Mouse (Mus musculus): ENCODE measurements at regions not wholly inside any gene's neighbourhood (a gene's known extent, or its start where the extent isn't known, plus 50 kb on each side); places are given as distances from the start of the nearest gene placed in this dataset.
"Not testable (repeated sequence)": the region's sequence is repeated elsewhere in the genome, so short reads cannot be mapped to it uniquely, and the experiment has no call there.

GRCm38 (mm10) chr13:99669987-99670534, 153.7 kb upstream of the Map1b start:
- Histone ChIP-seq H3K4me1 (ENCODE audit: control insufficient read depth, insufficient read depth, low read length) (peaks cover 1% of the 10 kb centered on the region; the same call in 1 of the 2 replicates), H3K27ac (ENCODE audit: insufficient read depth, low read length) (no peak overlapping the region), H3K4me3 (ENCODE audit: insufficient read depth, low read length) (no peak overlapping the region)
- TF ChIP-seq CTCF (IDR thresholded peaks at IDR 0.05; ENCODE audit: extremely low read depth, insufficient read depth, low read length) (no peak), POLR2A (IDR thresholded peaks at IDR 0.05; ENCODE audit: extremely low read depth, insufficient read depth, low read length) (no peak)

DNA sequence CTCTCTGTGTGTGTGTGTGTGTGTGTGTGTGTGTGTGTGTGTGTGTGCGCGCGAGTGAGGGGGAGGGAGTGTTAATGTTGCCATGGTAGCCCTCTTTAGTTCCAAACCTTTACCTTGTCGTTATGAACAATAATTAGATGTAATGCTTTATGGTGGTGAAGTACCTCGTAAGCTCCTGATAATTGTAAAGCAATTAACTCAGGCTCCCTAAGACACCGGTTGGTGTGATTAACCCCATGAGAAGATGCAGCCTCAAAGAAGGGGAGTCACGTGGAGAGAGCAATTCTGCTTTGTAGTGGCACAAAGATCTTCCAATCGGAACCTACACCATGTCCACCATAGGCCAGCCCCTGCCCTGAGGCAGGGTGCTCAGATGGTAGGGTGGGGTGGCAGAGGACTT, 152.3 kb upstream of the Map1b start:
- Histone ChIP-seq H3K27ac (ENCODE audit: insufficient read depth, low read length) (no peak overlapping the region), H3K4me1 (ENCODE audit: control insufficient read depth, insufficient read depth, low read length) (peaks cover 1% of the 10 kb centered on the region; the same call in 1 of the 2 replicates), H3K4me3 (ENCODE audit: insufficient read depth, low read length) (no peak overlapping the region)
- no peak for TF ChIP-seq POLR2A (IDR thresholded peaks at IDR 0.05; ENCODE audit: extremely low read depth, insufficient read depth, low read length)
- no peak for TF ChIP-seq CTCF (IDR thresholded peaks at IDR 0.05; ENCODE audit: extremely low read depth, insufficient read depth, low read length)

DNA sequence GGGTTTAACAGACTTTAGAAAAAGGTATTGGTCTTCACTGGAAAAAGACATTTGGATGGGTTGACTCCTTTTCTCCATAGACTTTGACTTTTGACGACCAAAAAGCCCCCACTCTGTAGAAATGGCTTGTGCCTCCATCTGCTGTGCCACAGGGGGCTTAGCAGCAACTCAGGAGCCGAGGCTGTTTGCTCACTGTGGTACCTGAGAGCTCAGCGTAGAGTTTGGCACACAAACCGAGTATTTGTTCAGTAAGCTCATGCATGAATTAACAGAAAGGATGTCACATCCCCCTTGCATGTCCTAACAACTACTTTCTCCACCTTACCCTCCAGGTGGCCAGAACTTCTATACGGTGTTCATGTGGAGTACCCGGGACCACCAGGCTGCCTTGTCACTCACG, 149.7 kb upstream of the Map1b start:
- Histone ChIP-seq H3K27ac (ENCODE audit: insufficient read depth, low read length) (no peak overlapping the region), H3K4me3 (ENCODE audit: insufficient read depth, low read length) (no peak overlapping the region), H3K4me1 (ENCODE audit: control insufficient read depth, insufficient read depth, low read length) (peaks cover 1% of the 10 kb centered on the region; the same call in 1 of the 2 replicates)
- TF ChIP-seq POLR2A (IDR thresholded peaks at IDR 0.05; ENCODE audit: extremely low read depth, insufficient read depth, low read length) (no peak), CTCF (IDR thresholded peaks at IDR 0.05; ENCODE audit: extremely low read depth, insufficient read depth, low read length) (no peak)

- H3K4me1 ChIP-seq (ENCODE audit: control insufficient read depth, insufficient read depth, low read length); H3K27ac ChIP-seq (ENCODE audit: insufficient read depth, low read length): not testable (repeated sequence)
These were observed 147.1 kb upstream of the Map1b start for GRCm38 (mm10) chr13:99663422-99663821.

GRCm38 (mm10) chr13:99647661-99648204, 131.4 kb upstream of the Map1b start:
- no peak overlapping the region for H3K4me3 ChIP-seq (ENCODE audit: insufficient read depth, low read length)
- H3K4me1 ChIP-seq (ENCODE audit: control insufficient read depth, insufficient read depth, low read length): peaks cover 2% of the 10 kb centered on the region; the same call in 1 of the 2 replicates
- TF ChIP-seq POLR2A (IDR thresholded peaks at IDR 0.05; ENCODE audit: extremely low read depth, insufficient read depth, low read length) (no peak), CTCF (IDR thresholded peaks at IDR 0.05; ENCODE audit: extremely low read depth, insufficient read depth, low read length) (no peak)
- H3K27ac ChIP-seq (ENCODE audit: insufficient read depth, low read length): no peak overlapping the region

More at GRCm38 (mm10) chr13:99663422-99663821, 147.1 kb upstream of the Map1b start:
- not testable (repeated sequence) for H3K4me3 ChIP-seq (ENCODE audit: insufficient read depth, low read length)

- TF ChIP-seq POLR2A (IDR thresholded peaks at IDR 0.05; ENCODE audit: extremely low read depth, insufficient read depth, low read length) (no peak), CTCF (IDR thresholded peaks at IDR 0.05; ENCODE audit: extremely low read depth, insufficient read depth, low read length) (no peak)
- no peak overlapping the region for H3K4me3 ChIP-seq (ENCODE audit: insufficient read depth, low read length)
- 0 out of 2 replicates have a peak, but pooled peaks cover 2% of the 10 kb centered on the region for H3K4me1 ChIP-seq (ENCODE audit: control insufficient read depth, insufficient read depth, low read length)
- H3K27ac ChIP-seq (ENCODE audit: insufficient read depth, low read length): no peak overlapping the region
These were observed 128.4 kb upstream of the Map1b start for GRCm38 (mm10) chr13:99644771-99645170.

DNA sequence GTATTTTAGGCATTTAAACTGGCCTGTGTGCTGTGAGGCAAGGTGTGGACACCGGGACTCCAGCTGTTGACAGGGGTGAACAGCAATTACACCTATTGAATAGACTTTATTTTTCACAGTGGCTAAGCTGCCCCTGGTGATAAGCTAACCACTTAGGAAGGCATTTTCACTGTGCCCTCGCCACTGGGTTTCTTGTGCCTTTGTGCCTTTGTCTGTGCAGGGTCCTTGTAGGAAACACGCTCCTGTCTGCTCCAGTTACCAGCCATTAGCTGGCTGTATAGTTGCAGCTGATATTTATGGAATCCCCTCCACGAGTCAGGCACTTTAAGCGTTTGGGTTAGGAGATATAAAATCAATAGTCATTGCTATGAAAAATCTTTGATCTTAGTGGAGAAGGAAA, 126.5 kb upstream of the Map1b start:
- H3K4me1 ChIP-seq (ENCODE audit: control insufficient read depth, insufficient read depth, low read length): 0 out of 2 replicates have a peak, but pooled peaks cover 2% of the 10 kb centered on the region
- no peak for TF ChIP-seq CTCF (IDR thresholded peaks at IDR 0.05; ENCODE audit: extremely low read depth, insufficient read depth, low read length)
- no peak overlapping the region for H3K27ac ChIP-seq (ENCODE audit: insufficient read depth, low read length)
- H3K4me3 ChIP-seq (ENCODE audit: insufficient read depth, low read length): no peak overlapping the region

DNA sequence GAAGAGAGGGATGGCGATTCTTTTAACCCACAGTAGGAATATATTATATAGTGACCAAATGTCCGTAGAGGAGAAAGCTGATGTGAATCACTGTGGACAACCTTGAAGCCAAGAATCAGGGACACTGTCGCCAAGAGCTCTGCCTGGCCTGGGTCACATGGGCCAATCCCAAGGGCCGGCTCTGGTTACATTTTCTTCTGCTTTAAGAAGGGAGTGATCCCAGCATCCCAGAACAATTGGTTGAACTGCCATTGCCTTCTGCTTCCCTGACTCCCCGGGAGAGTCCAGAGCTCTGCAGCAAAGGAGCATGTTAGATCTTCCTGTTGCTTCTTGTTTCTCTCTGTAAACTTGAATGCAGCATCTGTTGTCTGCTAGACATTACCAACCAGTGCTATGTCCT, 126.0 kb upstream of the Map1b start:
- Histone ChIP-seq H3K27ac (ENCODE audit: insufficient read depth, low read length) (no peak overlapping the region), H3K4me3 (ENCODE audit: insufficient read depth, low read length) (no peak overlapping the region), H3K4me1 (ENCODE audit: control insufficient read depth, insufficient read depth, low read length) (0 out of 2 replicates have a peak, but pooled peaks cover 2% of the 10 kb centered on the region)
- TF ChIP-seq POLR2A (IDR thresholded peaks at IDR 0.05; ENCODE audit: extremely low read depth, insufficient read depth, low read length) (no peak), CTCF (IDR thresholded peaks at IDR 0.05; ENCODE audit: extremely low read depth, insufficient read depth, low read length) (no peak)

DNA sequence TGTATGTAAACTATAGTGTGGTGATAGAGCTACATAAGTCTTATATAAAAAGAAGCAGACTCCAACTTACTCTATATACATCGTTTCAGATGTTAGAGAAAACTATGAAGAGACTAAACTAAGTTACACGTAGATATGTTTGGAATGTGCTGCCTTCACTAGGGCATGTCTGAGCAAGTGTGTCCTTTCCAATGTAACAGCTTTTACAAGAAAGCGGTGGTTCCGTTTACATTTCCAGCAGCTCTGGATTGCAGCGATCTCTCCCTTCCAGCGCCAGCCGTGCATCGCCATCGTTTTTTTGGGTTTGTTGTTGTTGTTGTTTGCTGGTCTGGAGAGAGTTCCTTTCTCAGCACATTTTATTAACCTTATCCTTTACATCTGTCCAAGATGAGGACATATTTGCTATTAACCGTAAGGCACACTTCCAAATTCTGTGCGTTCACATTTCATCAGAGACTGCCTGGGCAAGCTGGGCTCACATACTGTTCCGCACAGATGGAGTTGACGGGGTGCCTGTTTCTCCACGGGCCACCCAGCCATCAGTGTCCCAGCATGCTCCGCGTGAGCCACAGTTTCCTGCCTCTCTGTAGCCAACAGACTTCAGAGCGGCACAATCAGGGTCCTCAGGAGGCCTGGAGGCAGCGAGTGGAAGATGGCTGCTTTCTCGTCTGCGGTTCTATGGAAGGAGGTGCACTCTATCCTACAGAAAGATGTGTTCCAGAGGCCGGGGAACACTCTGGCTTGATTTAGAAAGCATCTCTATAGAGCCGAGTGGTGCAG, 125.2 kb upstream of the Map1b start:
- no peak overlapping the region for H3K27ac ChIP-seq (ENCODE audit: insufficient read depth, low read length)
- TF ChIP-seq POLR2A (IDR thresholded peaks at IDR 0.05; ENCODE audit: extremely low read depth, insufficient read depth, low read length): no peak
- no peak for TF ChIP-seq CTCF (IDR thresholded peaks at IDR 0.05; ENCODE audit: extremely low read depth, insufficient read depth, low read length)
- 0 out of 2 replicates have a peak, but pooled peaks cover 2% of the 10 kb centered on the region for H3K4me1 ChIP-seq (ENCODE audit: control insufficient read depth, insufficient read depth, low read length)
- H3K4me3 ChIP-seq (ENCODE audit: insufficient read depth, low read length): no peak overlapping the region

- H3K27ac ChIP-seq (ENCODE audit: insufficient read depth, low read length): no peak overlapping the region
- no peak overlapping the region for H3K4me3 ChIP-seq (ENCODE audit: insufficient read depth, low read length)
- H3K4me1 ChIP-seq (ENCODE audit: control insufficient read depth, insufficient read depth, low read length): no peaks in the 10 kb centered on the region
- no peak for TF ChIP-seq CTCF (IDR thresholded peaks at IDR 0.05; ENCODE audit: extremely low read depth, insufficient read depth, low read length)
- no peak for TF ChIP-seq POLR2A (IDR thresholded peaks at IDR 0.05; ENCODE audit: extremely low read depth, insufficient read depth, low read length)
These were observed 116.4 kb upstream of the Map1b start for GRCm38 (mm10) chr13:99632706-99633105.

Data from cortical plate, adult 2 months (tissue).